Mouse (Mus musculus) embryo, embryonic 11.5 days (tissue): ENCODE results near the gene AC124108.1.

ENCODE experiments used
- DNase-seq: peaks from one replicate; pipeline ENCODE4 v3.0.0-alpha.2; 2012; ENCODE audit warnings: low read depth, low spot score

AC124108.1 gene

DNA sequence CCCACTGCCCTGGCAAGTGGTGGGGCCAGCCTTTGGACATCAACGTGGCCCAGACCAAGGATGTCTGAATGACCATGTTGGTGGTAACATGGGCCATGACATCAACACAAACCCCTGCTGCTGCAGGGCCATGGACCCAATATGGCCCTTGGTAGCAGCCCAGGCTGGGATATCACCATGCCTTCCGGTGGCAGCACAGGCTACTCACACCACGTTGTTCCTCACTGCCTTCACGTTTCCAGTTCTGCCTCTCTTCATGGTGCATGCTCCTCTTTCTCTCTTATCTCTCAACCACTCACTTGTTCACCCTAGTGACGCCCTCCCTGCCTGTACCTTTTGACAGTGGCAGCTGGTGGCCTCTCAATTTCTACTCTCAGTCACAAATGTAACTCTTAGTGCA, 53.8 kb downstream of the AC124108.1 start:
- DNase-seq, result no peak

DNA sequence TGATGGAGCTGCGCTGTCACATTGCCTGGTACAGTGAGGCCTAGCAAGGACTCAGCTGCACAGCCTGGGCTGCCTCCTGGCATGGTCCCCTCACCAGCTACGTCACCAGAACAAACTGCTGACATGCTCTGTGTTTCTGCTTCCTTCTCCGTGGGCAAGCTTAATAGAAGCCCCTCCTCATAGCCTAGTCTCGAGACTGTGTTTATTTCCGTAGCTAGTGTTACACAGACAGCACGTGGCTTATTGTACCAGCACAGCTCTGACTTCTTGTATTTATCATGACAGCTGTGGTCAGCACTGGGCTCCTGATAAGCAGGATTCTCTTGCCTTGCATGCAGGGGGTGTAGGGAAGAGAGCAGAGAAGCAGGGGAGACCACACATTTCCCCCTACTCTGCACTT, 54.9 kb downstream of the AC124108.1 start:
- no peak for DNase-seq

DNA sequence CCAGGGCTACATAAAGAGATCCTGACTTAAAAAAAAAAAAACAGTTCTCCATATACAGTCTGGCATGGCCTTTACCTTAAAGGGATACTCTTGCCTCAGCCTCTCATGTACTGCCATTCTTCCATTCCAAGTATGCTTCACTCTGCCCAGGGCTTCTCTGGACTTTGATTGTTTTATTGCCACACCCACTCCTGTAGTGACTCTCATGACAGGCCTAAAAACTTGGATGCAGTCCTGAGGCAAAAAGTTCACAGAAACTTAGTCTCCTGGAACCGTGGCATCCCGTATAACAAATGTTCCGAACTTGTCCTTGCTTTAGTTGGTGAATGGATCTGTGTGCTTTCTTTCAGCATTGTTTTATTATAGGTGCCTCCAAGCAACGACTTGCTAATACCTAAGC, 55.4 kb downstream of the AC124108.1 start:
- no peak for DNase-seq

DNA sequence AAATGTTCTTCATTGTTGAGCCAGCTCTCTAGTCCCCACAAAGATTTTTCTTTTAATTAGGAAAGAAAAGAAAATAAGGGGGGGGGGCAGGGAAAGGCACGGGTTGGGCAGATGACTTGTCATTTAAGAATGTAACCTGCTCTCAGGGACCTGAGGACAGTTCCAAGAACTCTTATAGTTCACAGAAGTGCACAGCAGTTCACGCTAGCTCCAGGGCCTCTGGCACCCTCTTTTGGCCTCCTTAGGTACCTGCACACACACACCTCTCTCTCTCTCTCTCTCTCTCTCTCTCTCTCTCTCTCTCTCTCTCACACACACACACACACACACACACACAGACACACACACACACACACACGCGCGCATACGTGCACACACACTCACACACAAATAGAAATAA, 63.2 kb downstream of the AC124108.1 start:
- DNase-seq, result no peak
